Mouse (Mus musculus) myocyte (in vitro differentiated cells): ENCODE results near the gene Nek2. TPM values are rescaled to one million over a fixed set of nuclear protein-coding genes. Genes with fewer than 3 reads are reported as not detected.

ENCODE experiments used
- H3K27me3 ChIP-seq: one replicate; pipeline ENCODE4 v1.6.1; 2011; ENCODE audit not compliant: control insufficient read depth, insufficient read depth, insufficient read length
- H3K36me3 ChIP-seq: one replicate; pipeline ENCODE4 v1.6.1; 2011; ENCODE audit not compliant: control insufficient read depth, insufficient read depth
- H3K4me2 ChIP-seq: one replicate; pipeline ENCODE4 v1.6.1; 2011; ENCODE audit warnings: low read depth, control low read depth
- H3K4me3 ChIP-seq: one replicate; pipeline ENCODE4 v1.5.1; 2011; ENCODE audit warnings: mild to moderate bottlenecking, control low read depth, moderate library complexity
- H3K79me2 ChIP-seq: one replicate; pipeline ENCODE4 v1.6.1; 2011; ENCODE audit not compliant: control insufficient read depth, insufficient read depth
- H3ac ChIP-seq: one replicate; pipeline ENCODE4 v1.6.1; 2011; ENCODE audit not compliant: control insufficient read depth, insufficient read length
- CEBPB ChIP-seq: IDR thresholded peaks from 2 replicates; pipeline ENCODE4 v1.6.1; 2011; ENCODE audit warnings: mild to moderate bottlenecking, moderate library complexity; ENCODE audit not compliant: poor library complexity, insufficient read depth, severe bottlenecking
- E2F4 ChIP-seq: IDR thresholded peaks from one replicate; pipeline ENCODE4 v1.6.1; 2011; ENCODE audit warnings: mild to moderate bottlenecking, control low read depth, moderate library complexity; ENCODE audit not compliant: insufficient read depth
- MAX ChIP-seq: IDR thresholded peaks from one replicate; pipeline ENCODE4 v1.6.1; 2011; ENCODE audit warnings: low read depth, mild to moderate bottlenecking, control low read depth
- MYOD1 ChIP-seq, 3 experiments: IDR thresholded peaks; one replicate each; pipeline ENCODE4 v1.6.1; 2011; ENCODE audit warnings: control low read depth in 2 of 3, low read depth in 2 of 3, mild to moderate bottlenecking in 2 of 3, moderate library complexity in 1 of 3; ENCODE audit not compliant: insufficient read length in 2 of 3, control insufficient read depth in 1 of 3
- MYOG ChIP-seq, 3 experiments: IDR thresholded peaks; one replicate each; pipeline ENCODE4 v1.6.1; 2011; ENCODE audit warnings: control low read depth in 2 of 3, low read depth in 2 of 3, mild to moderate bottlenecking in 2 of 3; ENCODE audit not compliant: insufficient read length in 2 of 3, control insufficient read depth in 1 of 3, insufficient read depth in 1 of 3
- POLR2A ChIP-seq: IDR thresholded peaks from one replicate; pipeline ENCODE4 v1.6.1; 2011; ENCODE audit warnings: low read depth, mild to moderate bottlenecking, control low read depth, moderate library complexity; ENCODE audit not compliant: insufficient read length
- POLR2AphosphoS2 ChIP-seq: IDR thresholded peaks from one replicate; pipeline ENCODE4 v1.6.1; 2011; ENCODE audit warnings: low read depth, control low read depth; ENCODE audit not compliant: insufficient read length
- REST ChIP-seq: IDR thresholded peaks from one replicate; pipeline ENCODE4 v1.6.1; 2011; ENCODE audit warnings: mild to moderate bottlenecking, control low read depth, moderate library complexity; ENCODE audit not compliant: insufficient read depth, insufficient read length
- SRF ChIP-seq: IDR thresholded peaks from one replicate; pipeline ENCODE4 v1.6.1; 2011; ENCODE audit warnings: low read depth; ENCODE audit not compliant: control insufficient read depth, insufficient read length
- TCF12 ChIP-seq: IDR thresholded peaks from one replicate; pipeline ENCODE4 v1.6.1; 2011; ENCODE audit warnings: mild to moderate bottlenecking, control low read depth; ENCODE audit not compliant: poor library complexity, insufficient read depth, severe bottlenecking
- TCF3 ChIP-seq: IDR thresholded peaks from one replicate; pipeline ENCODE4 v1.6.1; 2011; ENCODE audit warnings: low read depth, control low read depth; ENCODE audit not compliant: insufficient read length
- USF1 ChIP-seq: IDR thresholded peaks from one replicate; pipeline ENCODE4 v1.6.1; 2011; ENCODE audit warnings: low read depth, mild to moderate bottlenecking, control low read depth, moderate library complexity
- polyA plus RNA-seq: library from polyadenylated mRNA; unstranded; fragments of >200 nt; fragmentation: generic; extraction: Trizol; gene quantifications from one replicate; pipeline ENCODE4 v1.2.1, GENCODE M21; 2012; ENCODE audit warnings: missing spikeins

Gene Nek2
- polyA plus RNA-seq, 1 experiment = 21.2 TPM

DNA sequence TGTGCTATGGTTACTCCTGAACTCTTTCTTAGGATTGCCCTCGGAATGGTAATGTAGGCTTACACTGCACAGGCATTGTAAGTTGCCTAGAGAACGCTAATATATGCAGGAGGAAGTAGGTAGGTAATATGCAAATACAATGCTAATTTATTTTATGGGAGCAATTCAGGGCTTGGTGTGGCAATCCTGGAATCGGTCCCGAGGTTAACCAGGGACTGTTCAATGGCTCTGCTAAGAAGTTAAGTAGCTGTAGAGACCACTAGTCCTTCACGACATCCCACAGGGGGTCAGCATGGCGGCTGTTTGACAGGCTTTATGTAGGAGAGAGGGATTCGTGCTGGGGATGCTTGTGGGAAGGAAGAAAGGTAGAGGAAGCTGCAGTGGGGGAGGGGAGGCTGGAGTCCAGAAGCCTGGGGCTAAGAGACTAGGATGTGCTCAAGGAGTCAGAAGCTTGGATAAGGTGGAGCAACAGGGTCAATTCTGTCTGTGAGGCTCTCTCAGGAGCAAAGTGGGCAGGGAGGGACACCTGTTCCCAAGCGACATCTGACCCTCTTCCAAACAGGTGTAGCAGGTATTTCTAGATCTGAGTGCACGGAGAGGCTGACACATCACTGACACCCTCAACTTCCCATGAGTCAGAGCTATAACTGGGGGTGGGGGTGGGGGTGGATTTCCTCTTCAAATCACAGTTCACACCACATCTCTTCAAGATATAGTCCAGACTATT is 19.0 kb upstream of the Nek2 start:
- no peak for TF ChIP-seq POLR2AphosphoS2
- TF ChIP-seq E2F4 = no peak
- no peak for TF ChIP-seq USF1
- TF ChIP-seq TCF3 = no peak
- TF ChIP-seq MYOD1 (IDR thresholded peaks at IDR 0.05; ENCODE audit: control insufficient read depth in 1 of 3, insufficient read length in 2 of 3, low read depth in 2 of 3) = peak in 2 of 3 experiments; percentile 34 to 96
- peak in 2 of 3 experiments; percentile 12 to 71 for TF ChIP-seq MYOG (IDR thresholded peaks at IDR 0.05; ENCODE audit: control insufficient read depth in 1 of 3, insufficient read depth in 1 of 3, insufficient read length in 2 of 3, low read depth in 2 of 3)
- TF ChIP-seq REST = no peak
- TF ChIP-seq TCF12 = peak; percentile 24
- no peak for TF ChIP-seq POLR2A
- H3K36me3 ChIP-seq = no peaks in the 10 kb centered on the region
- no peak overlapping the region for H3K4me3 ChIP-seq
- no peak overlapping the region for H3ac ChIP-seq
- no peaks in the 10 kb centered on the region for H3K79me2 ChIP-seq
- no peaks in the 10 kb centered on the region for H3K27me3 ChIP-seq
- peak overlapping the region; percentile 69 for H3K4me2 ChIP-seq

DNA sequence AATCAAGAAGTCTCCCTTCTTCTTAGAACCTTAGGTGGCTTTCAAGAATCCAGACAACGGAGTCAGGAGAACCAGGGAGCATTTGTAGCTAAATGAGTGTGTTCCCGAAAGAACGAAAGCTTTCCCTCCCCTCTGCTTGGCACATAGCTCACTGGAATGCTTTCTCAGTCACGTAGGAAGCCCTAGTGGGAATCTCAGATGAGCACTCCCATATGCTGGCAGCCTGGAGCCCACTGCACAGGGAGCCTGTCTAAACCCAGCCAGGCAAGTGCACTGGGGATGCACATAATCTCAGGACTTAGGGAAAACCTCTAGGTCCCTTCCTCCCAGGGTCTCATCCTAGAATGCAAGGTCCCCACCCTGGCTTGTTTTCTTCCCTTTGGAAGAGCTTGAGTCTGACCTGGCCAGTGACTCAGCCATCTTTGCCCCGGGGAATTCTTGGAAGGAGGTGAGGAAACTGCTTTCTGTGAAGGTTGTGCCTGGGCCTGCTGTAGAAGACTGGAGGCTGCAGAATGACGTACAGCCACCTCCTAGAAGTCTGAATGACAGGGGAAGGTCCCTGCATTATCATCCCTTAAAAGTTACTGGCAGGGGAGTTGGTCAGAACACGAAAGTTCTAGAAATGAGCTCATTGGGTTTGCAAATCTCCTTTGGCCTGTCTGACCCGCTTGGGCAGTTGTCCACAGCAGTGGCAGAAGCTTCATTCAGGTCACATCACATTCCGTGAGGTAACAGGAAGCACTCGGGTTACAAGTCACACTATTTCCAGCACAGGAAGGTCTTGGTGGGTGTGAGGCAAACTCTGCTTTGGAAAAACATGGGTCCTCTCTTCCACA is 18.2 kb upstream of the Nek2 start:
- no peak overlapping the region for H3K4me3 ChIP-seq
- no peaks in the 10 kb centered on the region for H3K36me3 ChIP-seq
- no peaks in the 10 kb centered on the region for H3K79me2 ChIP-seq
- H3ac ChIP-seq = no peak overlapping the region
- peak overlapping the region; percentile 69 for H3K4me2 ChIP-seq
- TF ChIP-seq CEBPB (no peak), E2F4 (no peak), POLR2A (no peak), MYOG (IDR thresholded peaks at IDR 0.05; ENCODE audit: control insufficient read depth in 1 of 3, insufficient read depth in 1 of 3, insufficient read length in 2 of 3, low read depth in 2 of 3) (no peak), MAX (no peak), MYOD1 (IDR thresholded peaks at IDR 0.05; ENCODE audit: control insufficient read depth in 1 of 3, insufficient read length in 2 of 3, low read depth in 2 of 3) (no peak), REST (no peak), USF1 (no peak), TCF3 (no peak), TCF12 (no peak), POLR2AphosphoS2 (no peak), SRF (no peak)
- no peaks in the 10 kb centered on the region for H3K27me3 ChIP-seq

DNA sequence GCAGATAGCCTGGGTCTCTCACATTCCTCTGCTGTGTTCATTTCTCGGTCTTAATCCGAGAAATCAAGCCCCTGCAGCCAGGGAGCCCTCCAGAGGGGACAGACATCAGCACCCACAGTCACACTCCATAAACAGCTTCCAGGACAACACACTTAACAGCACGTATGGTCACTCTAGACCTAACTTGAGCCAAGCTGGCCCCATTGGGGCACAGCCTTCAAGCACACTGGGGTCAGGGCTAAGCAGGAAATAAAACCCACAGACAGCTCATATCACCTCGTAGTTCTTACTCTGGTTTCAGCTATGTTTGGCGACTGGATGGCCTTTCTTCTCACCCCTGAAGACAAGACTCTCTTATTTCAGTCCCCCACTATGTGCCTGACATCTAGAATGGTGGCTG is 16.5 kb upstream of the Nek2 start:
- no peak overlapping the region for H3ac ChIP-seq
- no peaks in the 10 kb centered on the region for H3K27me3 ChIP-seq
- H3K4me3 ChIP-seq = no peak overlapping the region
- H3K79me2 ChIP-seq = no peaks in the 10 kb centered on the region
- TF ChIP-seq MYOD1 (IDR thresholded peaks at IDR 0.05; ENCODE audit: control insufficient read depth in 1 of 3, insufficient read length in 2 of 3, low read depth in 2 of 3) (no peak), SRF (no peak), REST (no peak), USF1 (no peak), E2F4 (no peak), POLR2A (no peak), MAX (no peak), POLR2AphosphoS2 (no peak), TCF12 (no peak), TCF3 (no peak)
- H3K4me2 ChIP-seq = no peak overlapping the region
- H3K36me3 ChIP-seq = no peaks in the 10 kb centered on the region

DNA sequence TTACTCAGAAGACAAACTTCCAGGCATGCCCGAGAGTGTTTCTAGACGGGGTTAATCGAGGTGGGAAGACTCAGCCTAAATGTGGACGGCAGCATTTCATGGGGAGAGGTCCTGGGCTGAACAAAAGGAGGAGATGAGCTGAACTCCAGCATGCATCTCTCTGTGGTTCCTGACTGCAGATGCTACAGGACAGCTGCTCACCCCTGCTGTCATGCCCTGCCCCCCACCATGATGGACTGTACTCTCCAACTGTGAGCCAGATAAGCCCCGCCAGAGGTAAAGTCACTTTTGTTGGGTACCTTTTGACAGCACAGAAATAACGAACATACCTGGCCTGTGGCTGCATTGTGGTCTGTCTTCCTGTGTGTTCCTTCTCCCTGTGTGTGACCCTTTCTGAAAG is 15.5 kb upstream of the Nek2 start:
- Histone ChIP-seq H3K36me3 (no peaks in the 10 kb centered on the region), H3K27me3 (no peaks in the 10 kb centered on the region), H3K4me2 (no peak overlapping the region), H3K79me2 (no peaks in the 10 kb centered on the region), H3K4me3 (no peak overlapping the region), H3ac (no peak overlapping the region)
- peak in 2 of 3 experiments; percentile 61 to 87 for TF ChIP-seq MYOD1 (IDR thresholded peaks at IDR 0.05; ENCODE audit: control insufficient read depth in 1 of 3, insufficient read length in 2 of 3, low read depth in 2 of 3)
- TF ChIP-seq POLR2AphosphoS2 = no peak
- TF ChIP-seq E2F4 = no peak
- no peak for TF ChIP-seq CEBPB
- no peak for TF ChIP-seq TCF3
- TF ChIP-seq MYOG (IDR thresholded peaks at IDR 0.05; ENCODE audit: control insufficient read depth in 1 of 3, insufficient read depth in 1 of 3, insufficient read length in 2 of 3, low read depth in 2 of 3) = peak in 2 of 3 experiments; percentile 44 to 70
- TF ChIP-seq POLR2A = no peak
- TF ChIP-seq TCF12 = peak; percentile 11
- TF ChIP-seq REST = no peak
- no peak for TF ChIP-seq USF1
- no peak for TF ChIP-seq MAX
- TF ChIP-seq SRF = no peak
